Mouse (Mus musculus) embryonic fibroblast, embryonic 13.5 days (primary cell): Measurements from ENCODE around the gene Arl4c.

ENCODE experiments used
- CTCF ChIP-seq: IDR thresholded peaks from 2 replicates; pipeline ENCODE4 v1.5.1; 2011; ENCODE audit warnings: mild to moderate bottlenecking, control low read depth, low read length, moderate library complexity, borderline replicate concordance; ENCODE audit not compliant: insufficient read depth
- POLR2A ChIP-seq: IDR thresholded peaks from 2 replicates; pipeline ENCODE4 v1.6.1; 2011; ENCODE audit warnings: low read depth, mild to moderate bottlenecking, control low read depth, low read length, moderate library complexity

DNA sequence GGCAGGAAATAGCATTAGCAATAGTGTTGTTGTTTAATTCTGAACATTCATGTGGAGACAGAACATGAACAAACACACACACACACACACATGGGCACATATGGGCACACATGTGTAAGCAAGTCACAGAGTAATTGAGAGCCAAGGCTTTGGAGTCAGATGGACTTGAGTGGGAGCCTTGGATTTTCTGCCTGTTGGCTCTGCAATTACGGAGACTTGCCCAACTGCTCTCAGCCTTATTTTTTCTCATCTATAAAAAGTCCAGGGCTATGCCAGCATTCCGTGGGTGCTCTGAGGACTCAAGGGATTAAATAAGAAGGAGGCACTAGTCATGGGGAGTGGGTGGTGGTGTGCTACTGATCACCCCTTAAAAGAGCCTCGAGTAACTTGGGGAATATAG is 16.5 kb upstream of the Arl4c start:
- TF ChIP-seq CTCF (no peak), POLR2A (no peak)
